Mouse (Mus musculus): ENCODE measurements around the gene Arid1b. TPM values are rescaled to one million over a fixed set of nuclear protein-coding genes. Genes with fewer than 3 reads are reported as not detected.

Arid1b gene
- polyA plus RNA-seq, 1 experiment from 2014 or later, result 22.6 TPM

DNA sequence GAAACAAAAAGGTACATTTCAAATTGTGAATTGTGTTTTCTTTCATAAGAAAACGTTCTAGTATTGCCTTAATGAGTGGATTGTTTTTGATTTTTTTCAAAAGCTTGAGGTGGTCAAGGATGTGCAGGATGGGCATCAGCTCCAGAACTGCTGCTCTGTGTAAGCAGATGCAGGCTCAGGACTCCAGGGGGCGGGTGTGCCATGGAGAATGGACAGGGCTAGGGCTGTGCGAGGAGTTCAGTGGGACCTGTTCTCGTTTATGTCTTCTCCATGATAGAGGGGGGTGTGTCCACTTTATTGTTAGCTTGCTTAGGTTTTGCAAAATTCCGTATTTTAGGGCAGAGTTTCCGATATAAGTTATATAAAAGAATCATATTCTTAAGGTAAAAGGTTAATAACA, 70.6 kb downstream of the Arid1b start:
- H3K27me3 ChIP-seq (ENCODE audit: control insufficient read depth, insufficient read depth, low read length), result no peaks in the 10 kb centered on the region
- H3K9me3 ChIP-seq (ENCODE audit: control insufficient read depth, low read depth, low read length), result no peaks in the 10 kb centered on the region
- no peak overlapping the region for H3K9ac ChIP-seq (replicated peaks; ENCODE audit: low read depth, low read length)
- WGBS, result 64% methylated on average over 6 of the region's 6 CpGs
- no peak for ATAC-seq (ENCODE audit: insufficient number of reproducible peaks, insufficient read depth, low FRiP score, low read depth)
- no peak overlapping the region for H3K4me3 ChIP-seq (ENCODE audit: low read depth, low read length)
- no peak overlapping the region for H3K4me2 ChIP-seq (replicated peaks; ENCODE audit: low read depth, low read length)
- H3K27ac ChIP-seq (ENCODE audit: low read length), result no peak overlapping the region
- no peaks in the 10 kb centered on the region for H3K36me3 ChIP-seq (ENCODE audit: control insufficient read depth, insufficient read depth, low read length)
- H3K4me1 ChIP-seq (ENCODE audit: control insufficient read depth, insufficient read depth, low read length), result peaks cover 39% of the 10 kb centered on the region

DNA sequence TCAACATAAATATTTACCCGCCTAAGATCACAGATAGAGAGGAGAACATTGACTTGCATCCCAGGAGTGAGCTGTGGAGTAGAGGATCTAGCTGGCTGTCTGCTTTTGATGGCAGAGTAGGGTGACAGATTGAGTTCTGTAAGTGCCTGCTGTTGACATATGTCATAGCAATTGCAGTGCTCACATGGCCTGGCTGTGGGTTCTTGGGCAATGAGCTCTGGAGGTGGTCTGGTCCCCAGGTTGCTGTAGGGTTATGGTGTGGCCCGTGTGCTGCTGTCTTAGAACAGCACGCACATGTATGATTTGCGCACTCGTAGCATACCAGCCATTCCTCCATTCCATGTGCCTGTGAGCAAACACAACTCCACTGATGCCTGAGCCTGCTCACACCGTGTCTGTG, 71.1 kb downstream of the Arid1b start:
- ATAC-seq (ENCODE audit: insufficient number of reproducible peaks, insufficient read depth, low FRiP score, low read depth), result no peak
- Histone ChIP-seq H3K9ac (replicated peaks; ENCODE audit: low read depth, low read length) (no peak overlapping the region), H3K4me2 (replicated peaks; ENCODE audit: low read depth, low read length) (no peak overlapping the region), H3K9me3 (ENCODE audit: control insufficient read depth, low read depth, low read length) (no peaks in the 10 kb centered on the region), H3K27me3 (ENCODE audit: control insufficient read depth, insufficient read depth, low read length) (no peaks in the 10 kb centered on the region), H3K4me1 (ENCODE audit: control insufficient read depth, insufficient read depth, low read length) (peaks cover 37% of the 10 kb centered on the region), H3K27ac (ENCODE audit: low read length) (no peak overlapping the region), H3K36me3 (ENCODE audit: control insufficient read depth, insufficient read depth, low read length) (no peaks in the 10 kb centered on the region), H3K4me3 (ENCODE audit: low read depth, low read length) (no peak overlapping the region)
- WGBS, result 61% methylated on average over 6 of the region's 6 CpGs

DNA sequence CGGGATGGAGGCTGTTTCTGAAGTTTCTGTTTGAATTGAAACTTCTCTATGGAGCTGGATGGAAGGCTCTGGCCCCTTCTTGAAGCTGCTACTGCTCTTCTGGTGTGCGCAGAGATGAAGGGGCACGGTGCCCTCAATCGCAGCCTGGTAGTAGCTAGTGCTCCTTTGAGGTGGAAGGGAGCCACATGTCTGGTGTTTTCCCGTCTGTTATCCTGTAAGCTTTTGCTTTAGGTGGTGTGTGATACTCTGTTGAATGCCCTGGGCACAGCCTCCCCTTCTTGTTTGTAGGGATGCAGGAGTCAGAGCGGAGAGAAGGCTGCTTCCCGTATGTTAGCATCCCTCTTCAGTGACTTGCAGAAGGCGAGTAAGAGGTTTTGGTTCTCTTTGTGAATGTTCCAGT, 72.7 kb downstream of the Arid1b start:
- Histone ChIP-seq H3K9me3 (ENCODE audit: control insufficient read depth, low read depth, low read length) (no peaks in the 10 kb centered on the region), H3K9ac (replicated peaks; ENCODE audit: low read depth, low read length) (no peak overlapping the region), H3K36me3 (ENCODE audit: control insufficient read depth, insufficient read depth, low read length) (no peaks in the 10 kb centered on the region), H3K4me1 (ENCODE audit: control insufficient read depth, insufficient read depth, low read length) (peaks cover 22% of the 10 kb centered on the region; the same call in 1 of the 2 replicates), H3K4me2 (replicated peaks; ENCODE audit: low read depth, low read length) (no peak overlapping the region), H3K27ac (ENCODE audit: low read length) (no peak overlapping the region), H3K27me3 (ENCODE audit: control insufficient read depth, insufficient read depth, low read length) (no peaks in the 10 kb centered on the region), H3K4me3 (ENCODE audit: low read depth, low read length) (no peak overlapping the region)
- 84% methylated on average over 8 of the region's 8 CpGs for WGBS
- no peak for ATAC-seq (ENCODE audit: insufficient number of reproducible peaks, insufficient read depth, low FRiP score, low read depth)

DNA sequence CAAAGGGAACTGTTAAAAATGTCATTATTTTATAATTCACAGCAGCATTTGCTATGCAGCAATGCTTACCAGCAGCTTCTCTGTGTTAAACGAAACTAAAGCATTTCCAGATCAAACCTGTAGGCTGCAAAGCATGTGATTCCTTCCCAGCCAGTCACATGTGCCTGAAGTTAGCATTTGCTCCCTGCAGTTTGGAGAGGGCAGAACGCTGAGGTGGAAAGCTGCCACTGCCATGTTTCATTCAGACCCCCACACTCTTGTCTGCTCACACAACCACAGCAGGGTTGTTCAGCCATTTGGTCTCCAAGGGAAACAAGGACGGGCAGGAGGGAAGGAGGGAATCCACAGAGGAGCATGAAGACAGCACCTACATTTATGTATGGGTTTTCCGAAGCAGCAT, 73.1 kb downstream of the Arid1b start:
- Histone ChIP-seq H3K9ac (replicated peaks; ENCODE audit: low read depth, low read length) (no peak overlapping the region), H3K9me3 (ENCODE audit: control insufficient read depth, low read depth, low read length) (no peaks in the 10 kb centered on the region), H3K27ac (ENCODE audit: low read length) (no peak overlapping the region), H3K4me2 (replicated peaks; ENCODE audit: low read depth, low read length) (no peak overlapping the region), H3K36me3 (ENCODE audit: control insufficient read depth, insufficient read depth, low read length) (no peaks in the 10 kb centered on the region), H3K4me1 (ENCODE audit: control insufficient read depth, insufficient read depth, low read length) (peaks cover 20% of the 10 kb centered on the region; the same call in 1 of the 2 replicates), H3K27me3 (ENCODE audit: control insufficient read depth, insufficient read depth, low read length) (no peaks in the 10 kb centered on the region), H3K4me3 (ENCODE audit: low read depth, low read length) (no peak overlapping the region)
- WGBS, result 54% methylated on average over 4 of the region's 4 CpGs
- no peak for ATAC-seq (ENCODE audit: insufficient number of reproducible peaks, insufficient read depth, low FRiP score, low read depth)

DNA sequence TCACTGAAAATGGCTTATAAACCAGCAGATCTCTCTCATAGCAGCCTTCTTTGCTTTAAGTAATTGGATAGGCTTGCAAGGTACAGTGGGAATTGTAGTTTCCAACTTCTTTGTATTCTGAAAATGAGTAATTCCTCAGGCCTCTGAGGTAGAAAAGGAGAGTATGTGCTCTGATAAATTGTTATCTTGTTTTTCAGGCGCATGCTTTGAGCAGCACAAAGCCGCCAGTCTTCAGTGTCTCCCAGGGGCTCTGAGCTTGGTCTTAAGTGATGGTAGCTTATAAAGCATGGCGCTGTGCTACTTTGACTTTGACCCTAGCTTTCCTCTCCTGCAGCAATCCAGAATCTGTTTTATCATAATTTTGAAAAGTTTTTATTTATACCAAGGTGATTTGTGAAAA, 76.3 kb downstream of the Arid1b start:
- 57% methylated on average over 3 of the region's 3 CpGs for WGBS
- H3K9ac ChIP-seq (replicated peaks; ENCODE audit: low read depth, low read length), result no peak overlapping the region

DNA sequence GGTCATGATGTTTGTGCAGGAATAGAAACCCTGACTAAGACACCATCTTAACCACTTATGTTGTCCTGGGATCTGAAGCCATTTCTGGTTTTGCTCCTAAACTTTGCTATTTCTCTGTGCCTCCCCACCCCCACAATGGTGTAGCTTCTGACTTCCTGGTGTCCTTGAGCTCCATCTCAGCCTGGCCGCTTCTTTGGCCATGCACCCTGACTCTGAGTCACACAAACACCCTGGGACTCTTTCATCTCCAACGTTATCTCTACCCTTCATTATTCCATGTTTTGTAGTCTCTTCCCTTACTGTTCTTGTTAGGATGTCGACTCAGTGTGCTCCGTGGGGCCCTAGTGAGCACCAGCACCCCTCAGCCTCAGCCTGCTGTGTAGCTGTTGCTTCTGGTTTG, 78.4 kb downstream of the Arid1b start:
- no peak overlapping the region for H3K4me3 ChIP-seq (ENCODE audit: low read depth, low read length)
- ATAC-seq (ENCODE audit: insufficient number of reproducible peaks, insufficient read depth, low FRiP score, low read depth), result no peak
- H3K27ac ChIP-seq (ENCODE audit: low read length), result no peak overlapping the region
- H3K9ac ChIP-seq (replicated peaks; ENCODE audit: low read depth, low read length), result no peak overlapping the region
- WGBS, result 79% methylated on average over 4 of the region's 4 CpGs
- H3K4me2 ChIP-seq (replicated peaks; ENCODE audit: low read depth, low read length), result no peak overlapping the region
- H3K36me3 ChIP-seq (ENCODE audit: control insufficient read depth, insufficient read depth, low read length), result no peaks in the 10 kb centered on the region
- H3K4me1 ChIP-seq (ENCODE audit: control insufficient read depth, insufficient read depth, low read length), result peaks cover 5% of the 10 kb centered on the region; the same call in 1 of the 2 replicates
- no peaks in the 10 kb centered on the region for H3K9me3 ChIP-seq (ENCODE audit: control insufficient read depth, low read depth, low read length)
- H3K27me3 ChIP-seq (ENCODE audit: control insufficient read depth, insufficient read depth, low read length), result no peaks in the 10 kb centered on the region

More for the DNA sequence above, 76.3 kb downstream of the Arid1b start:
- Histone ChIP-seq H3K27me3 (ENCODE audit: control insufficient read depth, insufficient read depth, low read length) (no peaks in the 10 kb centered on the region), H3K36me3 (ENCODE audit: control insufficient read depth, insufficient read depth, low read length) (no peaks in the 10 kb centered on the region), H3K4me1 (ENCODE audit: control insufficient read depth, insufficient read depth, low read length) (peaks cover 15% of the 10 kb centered on the region; the same call in 1 of the 2 replicates), H3K27ac (ENCODE audit: low read length) (no peak overlapping the region), H3K4me2 (replicated peaks; ENCODE audit: low read depth, low read length) (no peak overlapping the region), H3K9me3 (ENCODE audit: control insufficient read depth, low read depth, low read length) (no peaks in the 10 kb centered on the region), H3K4me3 (ENCODE audit: low read depth, low read length) (no peak overlapping the region)
- no peak for ATAC-seq (ENCODE audit: insufficient number of reproducible peaks, insufficient read depth, low FRiP score, low read depth)

DNA sequence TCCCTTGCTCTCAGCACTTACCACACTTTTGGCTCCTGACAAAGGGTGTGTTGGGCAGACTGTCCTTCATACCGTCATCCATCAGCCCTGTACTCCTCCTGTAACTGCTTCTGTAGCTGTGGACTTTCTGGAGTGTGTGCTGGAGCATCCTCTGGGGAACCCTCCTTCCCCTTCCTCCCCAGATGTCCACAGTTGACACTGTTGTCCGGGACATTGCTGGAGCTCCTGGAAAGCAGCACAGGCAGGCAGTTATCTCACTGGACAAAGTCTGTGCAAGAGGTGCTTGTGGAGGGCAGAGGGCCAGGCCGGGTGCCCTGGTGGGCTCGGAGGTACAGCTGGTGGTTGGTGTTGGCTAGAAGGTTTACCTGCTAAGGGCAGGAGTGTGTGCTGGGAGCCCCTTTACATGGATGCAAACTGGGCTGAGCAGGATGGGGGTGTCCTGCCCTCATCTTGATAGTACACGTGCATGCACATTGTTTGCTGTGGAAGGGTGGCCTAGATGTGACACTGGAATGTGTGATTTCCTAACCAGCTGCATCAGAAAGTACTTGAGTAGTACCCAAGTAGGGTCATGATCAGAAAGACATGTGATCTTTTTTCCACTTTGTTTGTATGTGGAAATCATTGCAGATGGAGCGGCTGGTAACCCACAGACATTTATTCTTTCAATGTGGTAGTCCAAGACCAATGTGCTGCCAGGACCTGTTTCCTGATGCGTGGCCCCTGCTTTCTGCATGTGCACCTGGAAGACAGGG, 80.8 kb downstream of the Arid1b start:
- Histone ChIP-seq H3K27me3 (ENCODE audit: control insufficient read depth, insufficient read depth, low read length) (no peaks in the 10 kb centered on the region), H3K36me3 (ENCODE audit: control insufficient read depth, insufficient read depth, low read length) (no peaks in the 10 kb centered on the region), H3K27ac (ENCODE audit: low read length) (no peak overlapping the region), H3K4me1 (ENCODE audit: control insufficient read depth, insufficient read depth, low read length) (no peaks in the 10 kb centered on the region), H3K4me3 (ENCODE audit: low read depth, low read length) (no peak overlapping the region), H3K4me2 (replicated peaks; ENCODE audit: low read depth, low read length) (no peak overlapping the region), H3K9me3 (ENCODE audit: control insufficient read depth, low read depth, low read length) (no peaks in the 10 kb centered on the region), H3K9ac (replicated peaks; ENCODE audit: low read depth, low read length) (no peak overlapping the region)
- ATAC-seq (ENCODE audit: insufficient number of reproducible peaks, insufficient read depth, low FRiP score, low read depth), result no peak
- 76% methylated on average over 7 of the region's 7 CpGs for WGBS

DNA sequence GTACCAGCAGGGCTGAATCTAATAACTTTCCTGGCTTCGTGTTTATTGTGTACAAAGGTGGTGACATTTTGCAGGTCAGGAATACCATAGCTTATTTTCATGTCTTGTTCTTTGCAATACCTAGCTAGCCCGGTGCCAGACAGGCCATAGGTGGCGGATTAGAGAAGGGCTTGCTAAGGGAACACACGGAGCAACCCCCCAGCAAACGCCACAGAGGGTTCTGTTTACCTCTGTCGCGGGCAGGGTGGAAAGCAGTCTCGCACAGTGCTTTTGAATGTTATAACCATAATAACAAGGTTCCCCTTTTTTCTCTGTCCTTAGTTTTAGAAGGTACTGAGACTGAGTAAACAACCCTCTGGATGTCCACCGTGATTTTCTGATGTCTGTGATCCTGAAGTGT, 83.9 kb downstream of the Arid1b start:
- no peak for ATAC-seq (ENCODE audit: insufficient number of reproducible peaks, insufficient read depth, low FRiP score, low read depth)
- H3K9ac ChIP-seq (replicated peaks; ENCODE audit: low read depth, low read length), result no peak overlapping the region

DNA sequence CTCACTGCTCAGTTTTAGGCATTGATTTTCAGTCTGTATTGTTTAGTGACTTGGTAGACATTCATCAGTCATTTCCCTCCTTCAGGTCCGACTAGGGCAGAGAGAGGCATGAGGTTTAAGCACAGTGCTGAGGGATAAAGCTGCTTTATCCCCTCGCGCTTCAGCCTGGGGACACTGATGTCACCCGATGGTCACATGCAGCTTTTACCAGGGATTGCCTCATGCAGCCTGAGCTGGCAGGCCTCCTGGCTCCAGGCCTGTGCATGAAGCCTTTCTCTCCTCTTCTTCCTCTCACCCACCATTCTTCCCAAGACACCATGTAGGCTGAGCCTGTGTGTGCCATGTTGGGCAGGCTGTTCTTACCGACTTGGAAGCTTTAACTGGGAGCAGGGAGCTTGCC, 84.4 kb downstream of the Arid1b start:
- no peak overlapping the region for H3K4me3 ChIP-seq (ENCODE audit: low read depth, low read length)
- H3K36me3 ChIP-seq (ENCODE audit: control insufficient read depth, insufficient read depth, low read length), result no peaks in the 10 kb centered on the region; the same call in 1 of the 2 replicates
- H3K27me3 ChIP-seq (ENCODE audit: control insufficient read depth, insufficient read depth, low read length), result no peaks in the 10 kb centered on the region
- H3K4me2 ChIP-seq (replicated peaks; ENCODE audit: low read depth, low read length), result no peak overlapping the region
- H3K27ac ChIP-seq (ENCODE audit: low read length), result no peak overlapping the region
- H3K9ac ChIP-seq (replicated peaks; ENCODE audit: low read depth, low read length), result no peak overlapping the region
- no peak for ATAC-seq (ENCODE audit: insufficient number of reproducible peaks, insufficient read depth, low FRiP score, low read depth)
- WGBS, result 60% methylated on average over 5 of the region's 5 CpGs
- no peaks in the 10 kb centered on the region for H3K9me3 ChIP-seq (ENCODE audit: control insufficient read depth, low read depth, low read length)
- H3K4me1 ChIP-seq (ENCODE audit: control insufficient read depth, insufficient read depth, low read length), result peaks cover 28% of the 10 kb centered on the region

More for the DNA sequence above, 83.9 kb downstream of the Arid1b start:
- H3K4me2 ChIP-seq (replicated peaks; ENCODE audit: low read depth, low read length), result no peak overlapping the region
- no peaks in the 10 kb centered on the region for H3K9me3 ChIP-seq (ENCODE audit: control insufficient read depth, low read depth, low read length)
- H3K27me3 ChIP-seq (ENCODE audit: control insufficient read depth, insufficient read depth, low read length), result no peaks in the 10 kb centered on the region
- H3K36me3 ChIP-seq (ENCODE audit: control insufficient read depth, insufficient read depth, low read length), result no peaks in the 10 kb centered on the region; the same call in 1 of the 2 replicates
- WGBS, result 40% methylated on average over 9 of the region's 9 CpGs
- H3K4me3 ChIP-seq (ENCODE audit: low read depth, low read length), result no peak overlapping the region
- H3K4me1 ChIP-seq (ENCODE audit: control insufficient read depth, insufficient read depth, low read length), result peaks cover 23% of the 10 kb centered on the region
- H3K27ac ChIP-seq (ENCODE audit: low read length), result no peak overlapping the region

Data from stomach, embryonic 14.5 days (tissue).